Mouse (Mus musculus): Measurements from ENCODE around the gene Ift88. TPM values are rescaled to one million over a fixed set of nuclear protein-coding genes. Genes with fewer than 3 reads are reported as not detected.
A peak's percentile ranks its signal among the peaks of the same experiment; 100 is the strongest.

Gene Ift88
- 12.8 and 16.2 TPM in 2 replicates for polyA plus RNA-seq (2015; fragmentation: Nextera tagmentation; extraction: Ambion mirVana)

- 3% methylated on average over 41 of the region's 42 CpGs for WGBS
- H3K27me3 ChIP-seq = no peaks in the 10 kb centered on the region
- H3K4me2 ChIP-seq = peak within 1 kb of the TSS; percentile 72
- peaks cover 9% of the 10 kb centered on the region; the same call in 1 of the 2 replicates for H3K4me1 ChIP-seq
- H3K27ac ChIP-seq = peak within 1 kb of the TSS; percentile 68; the same call in 1 of the 2 replicates
- ATAC-seq (ENCODE audit: borderline replicate concordance, extremely low read depth, low FRiP score, low TSS enrichment) = peak; percentile 99
- H3K9me3 ChIP-seq = no peaks in the 10 kb centered on the region
- H3K9ac ChIP-seq = peak within 1 kb of the TSS; percentile 74
- peak within 1 kb of the TSS; percentile 88 for H3K4me3 ChIP-seq
- no peaks in the 10 kb centered on the region for H3K36me3 ChIP-seq
These were observed at the start of gene Ift88 for GRCm38 (mm10) chr14:57423432-57424211. Ift88 (plus strand) TSS chr14:57424062.

GRCm38 (mm10) chr14:57375205-57375604 lies 48.7 kb upstream of the Ift88 start:
- 66% methylated on average over 9 of the region's 9 CpGs for WGBS
- H3K9ac ChIP-seq = no peak overlapping the region
- no peaks in the 10 kb centered on the region for H3K27me3 ChIP-seq
- no peaks in the 10 kb centered on the region for H3K4me1 ChIP-seq
- no peak overlapping the region for H3K4me2 ChIP-seq
- H3K27ac ChIP-seq = no peak overlapping the region
- no peak overlapping the region for H3K4me3 ChIP-seq
- no peaks in the 10 kb centered on the region for H3K9me3 ChIP-seq
- no peak for ATAC-seq (ENCODE audit: borderline replicate concordance, extremely low read depth, low FRiP score, low TSS enrichment)
- H3K36me3 ChIP-seq = no peaks in the 10 kb centered on the region

- no peak overlapping the region for H3K4me3 ChIP-seq
- no peaks in the 10 kb centered on the region for H3K4me1 ChIP-seq
- H3K4me2 ChIP-seq = no peak overlapping the region
- no peaks in the 10 kb centered on the region for H3K36me3 ChIP-seq
- WGBS = 57% methylated on average over 8 of the region's 8 CpGs
- no peak for ATAC-seq (ENCODE audit: borderline replicate concordance, extremely low read depth, low FRiP score, low TSS enrichment)
- H3K9ac ChIP-seq = no peak overlapping the region
- H3K27me3 ChIP-seq = no peaks in the 10 kb centered on the region
- H3K27ac ChIP-seq = no peak overlapping the region
- no peaks in the 10 kb centered on the region for H3K9me3 ChIP-seq
These were observed 47.8 kb upstream of the Ift88 start for GRCm38 (mm10) chr14:57376016-57376415.

DNA sequence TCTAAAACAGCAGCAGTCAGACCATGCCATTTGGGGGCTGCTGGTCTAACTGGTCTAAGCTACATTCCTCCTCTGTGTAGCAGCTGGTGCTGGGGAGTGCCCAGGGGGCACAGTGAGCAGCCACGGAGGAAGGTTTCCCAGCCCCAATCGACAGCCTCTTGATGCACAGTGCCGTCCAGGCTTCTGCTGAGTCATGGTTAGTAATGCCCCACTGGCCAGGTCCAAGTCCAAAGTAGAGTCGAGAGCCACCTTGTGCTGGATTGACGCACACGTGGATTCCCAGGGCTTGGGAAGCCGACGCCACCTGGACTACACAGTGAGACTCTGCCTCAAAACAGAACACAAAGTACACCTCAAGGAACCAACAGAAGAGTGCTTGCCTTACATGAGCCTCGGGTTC lies 46.9 kb upstream of the Ift88 start:
- ATAC-seq (ENCODE audit: borderline replicate concordance, extremely low read depth, low FRiP score, low TSS enrichment) = no peak
- Histone ChIP-seq H3K4me2 (no peak overlapping the region), H3K4me3 (no peak overlapping the region)

GRCm38 (mm10) chr14:57377531-57377930 lies 46.3 kb upstream of the Ift88 start:
- H3K4me3 ChIP-seq = no peak overlapping the region
- no peak overlapping the region for H3K9ac ChIP-seq
- H3K27ac ChIP-seq = no peak overlapping the region
- H3K4me2 ChIP-seq = no peak overlapping the region
- no peaks in the 10 kb centered on the region for H3K4me1 ChIP-seq
- no peak for ATAC-seq (ENCODE audit: borderline replicate concordance, extremely low read depth, low FRiP score, low TSS enrichment)
- no peaks in the 10 kb centered on the region for H3K9me3 ChIP-seq
- no peaks in the 10 kb centered on the region for H3K36me3 ChIP-seq
- H3K27me3 ChIP-seq = no peaks in the 10 kb centered on the region
- WGBS = 55% methylated on average over 5 of the region's 5 CpGs

More for the DNA sequence above, 46.9 kb upstream of the Ift88 start:
- WGBS = 74% methylated on average over 9 of the region's 9 CpGs
- Histone ChIP-seq H3K27me3 (no peaks in the 10 kb centered on the region), H3K27ac (no peak overlapping the region), H3K9me3 (no peaks in the 10 kb centered on the region), H3K4me1 (no peaks in the 10 kb centered on the region), H3K36me3 (no peaks in the 10 kb centered on the region), H3K9ac (no peak overlapping the region)

GRCm38 (mm10) chr14:57385667-57386066 lies 38.2 kb upstream of the Ift88 start:
- Histone ChIP-seq H3K4me2 (no peak overlapping the region), H3K27ac (no peak overlapping the region), H3K27me3 (no peaks in the 10 kb centered on the region), H3K9ac (no peak overlapping the region), H3K9me3 (no peaks in the 10 kb centered on the region), H3K4me1 (no peaks in the 10 kb centered on the region), H3K36me3 (no peaks in the 10 kb centered on the region), H3K4me3 (no peak overlapping the region)
- no peak for ATAC-seq (ENCODE audit: borderline replicate concordance, extremely low read depth, low FRiP score, low TSS enrichment)
- 71% methylated on average over 5 of the region's 5 CpGs for WGBS

DNA sequence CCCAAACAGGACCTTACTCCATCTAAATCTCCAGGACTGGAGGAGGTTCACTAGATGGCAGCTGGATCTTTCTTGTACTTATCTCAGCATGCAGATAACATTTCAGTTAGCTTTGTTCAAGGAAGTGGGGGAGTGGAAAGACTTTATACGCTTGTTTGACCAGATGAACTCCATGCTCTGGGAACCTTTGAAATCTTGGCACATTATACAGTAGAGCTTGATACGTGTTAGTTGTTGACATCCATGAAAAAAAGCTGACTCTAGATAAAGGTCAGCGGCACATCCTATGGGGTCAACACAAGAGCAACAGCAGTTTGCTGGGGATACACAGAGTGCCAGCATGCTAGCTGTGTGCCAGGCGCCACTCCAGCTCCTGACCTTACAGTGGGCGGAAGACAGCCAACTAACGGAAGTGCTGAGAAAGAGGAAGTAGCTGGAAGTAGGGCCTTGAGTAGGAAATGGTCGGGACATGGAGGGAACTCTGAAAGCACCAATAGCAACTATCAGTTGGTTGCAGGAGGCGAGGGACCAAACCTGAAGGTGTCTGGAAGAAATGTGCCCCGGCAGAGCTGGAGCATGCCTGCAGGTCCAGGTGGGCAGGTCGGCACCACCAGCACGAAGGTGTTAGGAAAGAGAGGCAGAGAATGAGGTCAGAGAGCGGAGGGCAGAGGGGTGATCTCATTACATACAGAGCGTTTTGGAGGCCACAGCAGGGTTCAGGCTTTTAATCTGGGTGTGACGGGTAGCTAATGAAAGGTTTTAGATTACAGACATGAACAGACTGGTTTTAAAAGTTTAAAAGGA lies 36.9 kb upstream of the Ift88 start:
- Histone ChIP-seq H3K4me2 (no peak overlapping the region), H3K27me3 (no peaks in the 10 kb centered on the region), H3K27ac (no peak overlapping the region)

DNA sequence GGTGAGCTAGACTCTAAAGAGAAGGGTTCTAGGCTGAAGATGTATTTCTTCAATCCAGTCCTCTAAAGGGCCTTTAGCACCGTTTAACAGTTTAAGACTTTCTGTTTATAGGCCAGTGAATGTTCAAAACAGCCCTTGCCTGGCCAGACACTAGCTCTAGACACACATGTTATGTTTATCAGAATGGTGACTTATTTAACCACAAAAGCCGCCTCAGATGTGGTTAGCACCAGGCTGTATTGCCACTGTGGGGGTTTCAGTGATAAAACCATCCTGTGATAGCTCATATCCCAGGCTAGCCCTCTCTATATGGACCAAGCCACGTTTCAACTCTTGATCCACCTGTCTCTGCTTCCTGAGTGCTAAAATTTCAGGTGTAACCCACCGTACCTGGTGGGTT lies 32.2 kb upstream of the Ift88 start:
- Histone ChIP-seq H3K9me3 (no peaks in the 10 kb centered on the region), H3K9ac (no peak overlapping the region), H3K4me3 (no peak overlapping the region), H3K27me3 (no peaks in the 10 kb centered on the region), H3K36me3 (no peaks in the 10 kb centered on the region), H3K4me1 (no peaks in the 10 kb centered on the region), H3K4me2 (no peak overlapping the region), H3K27ac (no peak overlapping the region)
- 67% methylated on average over 4 of the region's 4 CpGs for WGBS
- no peak for ATAC-seq (ENCODE audit: borderline replicate concordance, extremely low read depth, low FRiP score, low TSS enrichment)

More for the DNA sequence above, 36.9 kb upstream of the Ift88 start:
- H3K9me3 ChIP-seq = no peaks in the 10 kb centered on the region
- H3K36me3 ChIP-seq = no peaks in the 10 kb centered on the region
- no peak overlapping the region for H3K4me3 ChIP-seq
- H3K4me1 ChIP-seq = no peaks in the 10 kb centered on the region
- WGBS = 52% methylated on average over 14 of the region's 14 CpGs
- ATAC-seq (ENCODE audit: borderline replicate concordance, extremely low read depth, low FRiP score, low TSS enrichment) = no peak
- H3K9ac ChIP-seq = no peak overlapping the region

- H3K9ac ChIP-seq = no peak overlapping the region
- H3K4me1 ChIP-seq = no peaks in the 10 kb centered on the region
- no peaks in the 10 kb centered on the region for H3K36me3 ChIP-seq
- H3K4me2 ChIP-seq = no peak overlapping the region
- H3K9me3 ChIP-seq = no peaks in the 10 kb centered on the region
- no peak overlapping the region for H3K4me3 ChIP-seq
- WGBS = 55% methylated on average over 5 of the region's 5 CpGs
- no peak for ATAC-seq (ENCODE audit: borderline replicate concordance, extremely low read depth, low FRiP score, low TSS enrichment)
- H3K27me3 ChIP-seq = no peaks in the 10 kb centered on the region
- no peak overlapping the region for H3K27ac ChIP-seq
These were observed 31.6 kb upstream of the Ift88 start for GRCm38 (mm10) chr14:57392278-57392677.

GRCm38 (mm10) chr14:57395470-57395869 lies 28.4 kb upstream of the Ift88 start:
- 72% methylated on average over 2 of the region's 2 CpGs for WGBS
- Histone ChIP-seq H3K4me3 (no peak overlapping the region), H3K27me3 (no peaks in the 10 kb centered on the region), H3K36me3 (no peaks in the 10 kb centered on the region), H3K9me3 (no peaks in the 10 kb centered on the region), H3K4me1 (peaks cover 10% of the 10 kb centered on the region), H3K4me2 (no peak overlapping the region), H3K9ac (no peak overlapping the region), H3K27ac (no peak overlapping the region)
- no peak for ATAC-seq (ENCODE audit: borderline replicate concordance, extremely low read depth, low FRiP score, low TSS enrichment)

DNA sequence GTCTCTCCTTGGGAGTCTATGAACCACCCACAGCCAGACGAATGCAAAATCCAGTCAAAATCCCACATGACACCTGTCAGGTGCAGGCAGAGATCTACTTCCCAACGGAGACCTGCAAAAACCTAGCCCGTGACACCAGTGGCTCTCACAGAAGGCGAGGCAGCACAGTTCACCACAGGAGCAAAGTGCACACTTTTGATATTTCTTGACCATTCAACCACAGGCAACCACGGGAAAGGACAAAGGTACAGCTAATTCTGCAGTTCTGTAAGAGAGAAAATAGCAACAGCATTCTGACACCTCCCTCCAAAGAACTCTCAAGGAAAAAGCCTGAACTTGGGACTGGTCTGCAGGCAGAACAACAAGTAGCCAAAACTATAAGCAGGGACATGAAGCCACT lies 26.6 kb upstream of the Ift88 start:
- 82% methylated on average over 5 of the region's 5 CpGs for WGBS
- H3K4me2 ChIP-seq = no peak overlapping the region

More for the DNA sequence above, 26.6 kb upstream of the Ift88 start:
- Histone ChIP-seq H3K9me3 (no peaks in the 10 kb centered on the region), H3K9ac (no peak overlapping the region), H3K27me3 (no peaks in the 10 kb centered on the region), H3K4me1 (peaks cover 10% of the 10 kb centered on the region), H3K4me3 (no peak overlapping the region), H3K27ac (no peak overlapping the region), H3K36me3 (no peaks in the 10 kb centered on the region)
- ATAC-seq (ENCODE audit: borderline replicate concordance, extremely low read depth, low FRiP score, low TSS enrichment) = no peak
